ENCODE assay signal across 8 mouse cellular contexts in the genomic region with DNA sequence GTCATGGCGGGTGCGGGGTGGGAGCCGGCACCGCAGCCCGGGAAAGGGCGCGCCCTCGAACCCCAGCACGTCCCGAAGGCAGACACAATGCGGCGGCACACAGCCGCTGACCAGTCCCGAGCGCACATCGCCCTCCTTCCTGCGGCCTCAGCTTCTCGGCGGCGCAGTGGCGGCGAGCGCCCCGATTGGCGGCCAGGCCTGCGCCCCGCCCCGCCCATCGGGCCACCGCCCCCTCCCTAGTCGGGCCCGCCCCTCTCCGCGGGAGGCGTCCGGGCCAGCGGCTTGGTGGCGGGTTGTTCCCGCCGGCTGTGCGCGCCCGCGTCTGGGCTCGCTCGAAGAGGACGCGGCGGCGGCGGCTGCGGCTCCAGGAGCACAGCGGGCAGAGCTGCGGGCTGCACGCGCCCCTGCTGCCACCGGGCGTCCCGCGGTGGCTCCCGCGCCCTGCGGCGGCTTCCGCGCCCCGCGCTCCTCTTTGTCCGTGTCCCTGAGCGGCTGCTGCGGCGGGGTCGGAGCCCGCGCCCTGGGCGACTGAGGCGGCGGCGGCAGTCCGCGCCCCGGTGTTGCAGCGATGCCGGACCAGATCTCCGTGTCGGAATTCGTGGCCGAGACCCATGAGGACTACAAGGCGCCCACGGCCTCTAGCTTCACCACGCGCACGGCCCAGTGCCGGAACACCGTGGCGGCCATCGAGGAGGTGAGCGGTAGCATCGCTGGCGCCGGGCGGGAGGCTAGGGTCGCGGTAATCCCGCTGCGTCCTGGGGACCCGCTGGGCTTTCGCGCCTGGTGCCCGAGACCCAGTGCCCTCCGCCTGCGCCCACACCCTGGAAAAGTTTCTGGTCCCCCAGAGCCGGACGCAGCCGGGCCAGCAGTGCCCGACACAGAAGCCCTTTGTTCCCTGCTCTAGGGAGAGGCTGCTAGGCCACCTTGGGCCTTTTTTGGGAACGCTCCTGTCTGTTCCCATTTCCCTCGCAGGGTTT.
DNase-seq lines count a peak whose midpoint lies in the region; ATAC-seq and TF ChIP-seq lines count a peak whose summit lies in the region.

No protein-coding gene starts in this region.

- H3K4me2 ChIP-seq in forebrain, embryonic 11.5 days (ENCODE audit: low read depth, low read length, severe bottlenecking), result peak overlapping the region; percentile 64
- peak overlapping the region; percentile 82 for H3K4me2 ChIP-seq in heart, embryonic 16.5 days (ENCODE audit: low read depth, low read length)
- H3K4me2 ChIP-seq in liver, embryonic 16.5 days (ENCODE audit: low read depth, low read length), result peak overlapping the region; percentile 83
- H3K4me2 ChIP-seq in neural tube, embryonic 12.5 days (replicated peaks), result peak overlapping the region; percentile 68
- peak overlapping the region; percentile 91 for H3K4me2 ChIP-seq in stomach, postnatal 0 days (replicated peaks; ENCODE audit: low read depth)

- WGBS in forebrain, embryonic 11.5 days, result under 1% methylated on average over 90 of the region's 118 CpGs
- under 1% methylated on average over 108 of the region's 118 CpGs for WGBS in heart, embryonic 16.5 days
- WGBS in liver, embryonic 16.5 days (ENCODE audit: insufficient replicate concordance), result under 1% methylated on average over 102 of the region's 118 CpGs
- under 1% methylated on average over 108 of the region's 118 CpGs for WGBS in neural tube, embryonic 12.5 days
- WGBS in stomach, postnatal 0 days, result 0% methylated on average over 73 of the region's 118 CpGs

- H3K27ac ChIP-seq in forebrain, embryonic 11.5 days (ENCODE audit: low read depth, low read length), result peak overlapping the region; percentile 81
- peak overlapping the region; percentile 62 for H3K27ac ChIP-seq in heart, embryonic 16.5 days (ENCODE audit: low read length)
- no peak overlapping the region for H3K27ac ChIP-seq in liver, embryonic 16.5 days (ENCODE audit: low read length)
- peak overlapping the region; percentile 87 for H3K27ac ChIP-seq in neural tube, embryonic 12.5 days
- peak overlapping the region; percentile 81 for H3K27ac ChIP-seq in stomach, postnatal 0 days (replicated peaks)

- DNase-seq in c-Kit-positive CD71-positive TER-119-positive erythroid progenitor cells, embryonic 14.5 days (ENCODE audit: low spot score), result peak; percentile 62
- peak; percentile 95 for DNase-seq in forebrain, embryonic 11.5 days (ENCODE audit: low spot score)
- peak; percentile 85 to 94 for DNase-seq in kidney, postnatal 25 days
- peak; percentile 92 for DNase-seq in stomach, postnatal 0 days (ENCODE audit: low spot score)

- no peaks in the 10 kb centered on the region for H3K36me3 ChIP-seq in E14TG2a.4 (ENCODE audit: insufficient read depth, low read length)
- H3K36me3 ChIP-seq in forebrain, embryonic 11.5 days (ENCODE audit: control insufficient read depth, insufficient read depth, low read length), result no peaks in the 10 kb centered on the region
- no peaks in the 10 kb centered on the region for H3K36me3 ChIP-seq in heart, embryonic 16.5 days (ENCODE audit: control insufficient read depth, insufficient read depth)
- H3K36me3 ChIP-seq in liver, embryonic 16.5 days (ENCODE audit: control insufficient read depth, insufficient read depth), result no peaks in the 10 kb centered on the region
- no peaks in the 10 kb centered on the region for H3K36me3 ChIP-seq in neural tube, embryonic 12.5 days
- no peaks in the 10 kb centered on the region for H3K36me3 ChIP-seq in stomach, postnatal 0 days (ENCODE audit: control insufficient read depth, insufficient read depth, low read length)

- TF ChIP-seq CTCF in E14TG2a.4 (conservative IDR thresholded peaks at IDR 0.05; ENCODE audit: low read length), result no peak
- no peak for TF ChIP-seq CTCF in stomach, postnatal 0 days (IDR thresholded peaks at IDR 0.05; ENCODE audit: low read depth)

- no peaks in the 10 kb centered on the region for H3K9me3 ChIP-seq in E14TG2a.4 (ENCODE audit: low read length)
- H3K9me3 ChIP-seq in forebrain, embryonic 11.5 days (ENCODE audit: control insufficient read depth, low read length), result no peaks in the 10 kb centered on the region
- no peaks in the 10 kb centered on the region for H3K9me3 ChIP-seq in heart, embryonic 16.5 days (replicated peaks; ENCODE audit: control insufficient read depth, low read length)
- H3K9me3 ChIP-seq in liver, embryonic 16.5 days (replicated peaks; ENCODE audit: control insufficient read depth, low read length), result no peaks in the 10 kb centered on the region
- no peaks in the 10 kb centered on the region for H3K9me3 ChIP-seq in neural tube, embryonic 12.5 days
- H3K9me3 ChIP-seq in stomach, postnatal 0 days (ENCODE audit: control insufficient read depth, low read length), result no peaks in the 10 kb centered on the region

- H3K27me3 ChIP-seq in E14TG2a.4 (ENCODE audit: insufficient read depth, low read length), result peaks cover 12% of the 10 kb centered on the region
- no peaks in the 10 kb centered on the region for H3K27me3 ChIP-seq in forebrain, embryonic 11.5 days (ENCODE audit: control insufficient read depth, insufficient read depth, low read length)
- H3K27me3 ChIP-seq in heart, embryonic 16.5 days (ENCODE audit: control insufficient read depth, insufficient read depth, low read length), result no peaks in the 10 kb centered on the region
- peaks cover 15% of the 10 kb centered on the region for H3K27me3 ChIP-seq in liver, embryonic 16.5 days (ENCODE audit: control insufficient read depth, insufficient read depth, low read depth, low read length)
- no peaks in the 10 kb centered on the region for H3K27me3 ChIP-seq in neural tube, embryonic 12.5 days (replicated peaks)
- H3K27me3 ChIP-seq in stomach, postnatal 0 days (ENCODE audit: control insufficient read depth, insufficient read depth, low read length), result no peaks in the 10 kb centered on the region

- peak; percentile 99 for ATAC-seq in forebrain, embryonic 11.5 days (replicated peaks; ENCODE audit: low FRiP score)
- peak; percentile 99 for ATAC-seq in heart, embryonic 16.5 days (replicated peaks; ENCODE audit: extremely low read depth, insufficient read depth, low FRiP score)
- ATAC-seq in liver, embryonic 16.5 days (ENCODE audit: low read depth), result peak; percentile 98
- peak; percentile 98 for ATAC-seq in neural tube, embryonic 12.5 days (ENCODE audit: low FRiP score, low read depth)
- peak; percentile 100 for ATAC-seq in stomach, postnatal 0 days (ENCODE audit: low FRiP score, low TSS enrichment)

- H3K4me1 ChIP-seq in E14TG2a.4 (replicated peaks; ENCODE audit: low read depth, low read length), result peaks cover 10% of the 10 kb centered on the region
- H3K4me1 ChIP-seq in forebrain, embryonic 11.5 days (replicated peaks; ENCODE audit: control insufficient read depth, insufficient read depth, low read length), result no peaks in the 10 kb centered on the region
- no peaks in the 10 kb centered on the region for H3K4me1 ChIP-seq in heart, embryonic 16.5 days (ENCODE audit: control insufficient read depth, insufficient read depth, low read length)
- no peaks in the 10 kb centered on the region; the same call in 1 of the 2 replicates for H3K4me1 ChIP-seq in liver, embryonic 16.5 days (ENCODE audit: control insufficient read depth, low read depth, low read length)
- H3K4me1 ChIP-seq in neural tube, embryonic 12.5 days, result peaks cover 10% of the 10 kb centered on the region; the same call in 1 of the 2 replicates
- no peaks in the 10 kb centered on the region for H3K4me1 ChIP-seq in stomach, postnatal 0 days (replicated peaks; ENCODE audit: control insufficient read depth, insufficient read depth)

- H3K4me3 ChIP-seq in E14TG2a.4 (replicated peaks; ENCODE audit: low read length), result peak overlapping the region; percentile 86
- H3K4me3 ChIP-seq in forebrain, embryonic 11.5 days (ENCODE audit: low read depth, low read length), result peak overlapping the region; percentile 71
- H3K4me3 ChIP-seq in heart, embryonic 16.5 days (ENCODE audit: low read length), result peak overlapping the region; percentile 67
- H3K4me3 ChIP-seq in liver, embryonic 16.5 days (ENCODE audit: low read depth, low read length), result peak overlapping the region; percentile 65
- peak overlapping the region; percentile 89 for H3K4me3 ChIP-seq in neural tube, embryonic 12.5 days
- peak overlapping the region; percentile 71 for H3K4me3 ChIP-seq in stomach, postnatal 0 days (ENCODE audit: low read depth, low read length)

- H3K9ac ChIP-seq in forebrain, embryonic 11.5 days (ENCODE audit: low read length), result peak overlapping the region; percentile 84
- peak overlapping the region; percentile 80 for H3K9ac ChIP-seq in heart, embryonic 16.5 days (ENCODE audit: low read length)
- H3K9ac ChIP-seq in liver, embryonic 16.5 days (ENCODE audit: low read depth, low read length), result peak overlapping the region; percentile 55
- H3K9ac ChIP-seq in neural tube, embryonic 12.5 days, result peak overlapping the region; percentile 94
- peak overlapping the region; percentile 68 for H3K9ac ChIP-seq in stomach, postnatal 0 days (ENCODE audit: low read length)

- TF ChIP-seq EP300 in stomach, postnatal 0 days (optimal IDR thresholded peaks at IDR 0.05), result no peak
